Mouse (Mus musculus) heart, embryonic 13.5 days (tissue): Measurements from ENCODE around the gene Hoxd10. TPM values are rescaled to one million over a fixed set of nuclear protein-coding genes. Genes with fewer than 3 reads are reported as not detected.
A peak's percentile ranks its signal among the peaks of the same experiment; 100 is the strongest.

Source experiments
- ATAC-seq: fragments of 200-750 bp; cut with Nextera tagmentation; 2 replicates; pipeline ENCODE4 v1.8.0; 2017; ENCODE audit warnings: moderate TSS enrichment; ENCODE audit not compliant: insufficient number of reproducible peaks, low FRiP score, low TSS enrichment; ENCODE audit errors: extremely low read depth
- H3K27ac ChIP-seq: fragments of 300-500 bp; sonication (generic); replicated peaks from 2 replicates; pipeline ENCODE4 v1.5.1; 2015; ENCODE audit warnings: moderate library complexity, mild to moderate bottlenecking, inconsistent platforms
- H3K27me3 ChIP-seq: fragments of 300-500 bp; sonication (generic); replicated peaks from 2 replicates; pipeline ENCODE4 v1.6.1; 2015; ENCODE audit warnings: mild to moderate bottlenecking, inconsistent platforms
- H3K36me3 ChIP-seq: fragments of 300-500 bp; sonication (generic); 2 replicates; pipeline ENCODE4 v1.6.1; 2015; ENCODE audit warnings: mild to moderate bottlenecking, inconsistent platforms
- H3K4me1 ChIP-seq: fragments of 300-500 bp; sonication (generic); 2 replicates; pipeline ENCODE4 v1.6.1; 2015; ENCODE audit warnings: inconsistent platforms
- H3K4me2 ChIP-seq: fragments of 300-500 bp; sonication (generic); 2 replicates; pipeline ENCODE4 v1.6.1; 2015; ENCODE audit warnings: inconsistent platforms, mild to moderate bottlenecking, moderate library complexity
- H3K4me3 ChIP-seq: fragments of 300-500 bp; sonication (generic); 2 replicates; pipeline ENCODE4 v1.5.1; 2015; ENCODE audit warnings: moderate library complexity, mild to moderate bottlenecking, inconsistent platforms
- H3K9ac ChIP-seq: fragments of 300-500 bp; sonication (generic); 2 replicates; pipeline ENCODE4 v1.6.1; 2015; ENCODE audit warnings: inconsistent platforms, mild to moderate bottlenecking, moderate library complexity
- H3K9me3 ChIP-seq: fragments of 300-500 bp; sonication (generic); 2 replicates; pipeline ENCODE4 v1.6.1; 2016; ENCODE audit warnings: inconsistent platforms
- WGBS: fragments of 180-500 bp; shearing (Covaris S2); methylation state at CpG from one replicate; pipeline ENCODE4 v1.1.7; 2015; ENCODE audit warnings: mixed read lengths; 5-methylcytosine and 5-hydroxymethylcytosine counted together
- polyA plus RNA-seq: library from polyadenylated mRNA; unstranded; fragments of >200 nt; fragmentation: Nextera tagmentation; extraction: Ambion mirVana; gene quantifications from 2 replicates; pipeline ENCODE4 v1.2.1, GENCODE M21; 2015

Gene Hoxd10
- polyA plus RNA-seq, 1 experiment from 2014 or later, result 0.08 TPM

- H3K4me3 ChIP-seq, result peak overlapping the region; percentile 18; the same call in 1 of the 2 replicates
- peaks cover 18% of the 10 kb centered on the region for H3K4me1 ChIP-seq
- no peaks in the 10 kb centered on the region for H3K36me3 ChIP-seq
- 3% methylated on average over 62 of the region's 62 CpGs for WGBS
- H3K4me2 ChIP-seq, result peak overlapping the region; percentile 21
- ATAC-seq, result no peak
- H3K27ac ChIP-seq, result no peak overlapping the region
- H3K9ac ChIP-seq, result no peak overlapping the region
- peaks cover 91% of the 10 kb centered on the region for H3K27me3 ChIP-seq
- H3K9me3 ChIP-seq, result no peaks in the 10 kb centered on the region
Measured at GRCm38 (mm10) chr2:74657251-74658023, 34.3 kb upstream of the Hoxd10 start.

DNA sequence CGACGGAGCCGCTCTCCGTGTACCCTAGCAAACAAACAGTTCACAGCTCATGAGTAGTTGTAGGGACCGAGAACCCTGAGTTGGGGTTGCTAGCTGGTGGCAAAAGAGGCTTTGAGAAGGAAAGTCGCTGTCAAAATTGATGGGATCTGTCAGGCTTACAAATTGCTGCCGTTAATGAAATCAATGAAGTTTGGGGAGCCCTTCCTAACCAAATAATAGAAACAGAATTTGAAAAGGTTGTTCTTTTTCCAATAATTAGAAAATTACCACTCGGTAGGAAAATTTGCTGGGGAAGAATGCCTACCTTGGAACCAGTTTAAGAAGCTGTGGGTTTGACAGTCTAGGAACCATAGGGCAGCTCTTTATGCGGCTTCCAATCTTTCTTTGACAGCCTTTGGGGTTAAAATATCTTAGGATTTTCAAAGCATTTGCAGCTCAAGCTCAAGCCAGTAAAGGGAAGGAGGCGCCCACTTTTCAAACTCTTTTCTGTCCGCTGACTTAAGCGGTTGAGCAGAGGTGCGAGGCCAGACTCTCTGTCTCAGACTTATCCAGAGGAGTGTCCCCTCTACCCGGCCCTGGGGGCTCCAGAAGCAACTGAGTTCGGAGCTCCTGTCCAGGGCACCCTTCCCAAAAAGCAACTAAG lies 33.6 kb upstream of the Hoxd10 start:
- peak overlapping the region; percentile 18; the same call in 1 of the 2 replicates for H3K4me3 ChIP-seq
- H3K27me3 ChIP-seq, result peaks cover 95% of the 10 kb centered on the region
- no peaks in the 10 kb centered on the region for H3K36me3 ChIP-seq
- no peak overlapping the region for H3K27ac ChIP-seq
- 2% methylated on average over 15 of the region's 15 CpGs for WGBS
- ATAC-seq, result no peak
- peaks cover 18% of the 10 kb centered on the region for H3K4me1 ChIP-seq
- peak overlapping the region; percentile 21; the same call in 1 of the 2 replicates for H3K4me2 ChIP-seq
- H3K9me3 ChIP-seq, result no peaks in the 10 kb centered on the region
- H3K9ac ChIP-seq, result no peak overlapping the region

GRCm38 (mm10) chr2:74658667-74659371 lies 32.9 kb upstream of the Hoxd10 start:
- H3K9ac ChIP-seq, result no peak overlapping the region
- H3K9me3 ChIP-seq, result no peaks in the 10 kb centered on the region
- H3K27ac ChIP-seq, result no peak overlapping the region
- WGBS, result 2% methylated on average over 47 of the region's 47 CpGs
- no peaks in the 10 kb centered on the region for H3K36me3 ChIP-seq
- ATAC-seq, result no peak
- peaks cover 99% of the 10 kb centered on the region for H3K27me3 ChIP-seq
- no peak overlapping the region for H3K4me3 ChIP-seq
- H3K4me2 ChIP-seq, result no peak overlapping the region
- peaks cover 18% of the 10 kb centered on the region for H3K4me1 ChIP-seq

- ATAC-seq, result no peak
Measured at GRCm38 (mm10) chr2:74659507-74660005, 32.2 kb upstream of the Hoxd10 start, which contains the start of gene Evx2. Evx2 (minus strand) TSS chr2:74659557.

GRCm38 (mm10) chr2:74660421-74661375 lies 31.0 kb upstream of the Hoxd10 start:
- H3K4me1 ChIP-seq, result peaks cover 16% of the 10 kb centered on the region
- 4% methylated on average over 30 of the region's 30 CpGs for WGBS
- H3K27me3 ChIP-seq, result peaks cover 99% of the 10 kb centered on the region
- H3K4me2 ChIP-seq, result no peak overlapping the region
- H3K36me3 ChIP-seq, result no peaks in the 10 kb centered on the region
- no peak overlapping the region for H3K27ac ChIP-seq
- no peak for ATAC-seq
- no peaks in the 10 kb centered on the region for H3K9me3 ChIP-seq
- no peak overlapping the region for H3K9ac ChIP-seq
- no peak overlapping the region for H3K4me3 ChIP-seq

More at GRCm38 (mm10) chr2:74659507-74660005, 32.2 kb upstream of the Hoxd10 start, which contains the start of gene Evx2:
- no peak within 1 kb of the TSS for H3K27ac ChIP-seq
- no peaks in the 10 kb centered on the region for H3K9me3 ChIP-seq
- peaks cover 99% of the 10 kb centered on the region for H3K27me3 ChIP-seq
- H3K4me3 ChIP-seq, result no peak within 1 kb of the TSS
- WGBS, result 2% methylated on average over 28 of the region's 28 CpGs
- H3K36me3 ChIP-seq, result no peaks in the 10 kb centered on the region
- no peak within 1 kb of the TSS for H3K9ac ChIP-seq
- H3K4me1 ChIP-seq, result peaks cover 18% of the 10 kb centered on the region
- H3K4me2 ChIP-seq, result no peak within 1 kb of the TSS

DNA sequence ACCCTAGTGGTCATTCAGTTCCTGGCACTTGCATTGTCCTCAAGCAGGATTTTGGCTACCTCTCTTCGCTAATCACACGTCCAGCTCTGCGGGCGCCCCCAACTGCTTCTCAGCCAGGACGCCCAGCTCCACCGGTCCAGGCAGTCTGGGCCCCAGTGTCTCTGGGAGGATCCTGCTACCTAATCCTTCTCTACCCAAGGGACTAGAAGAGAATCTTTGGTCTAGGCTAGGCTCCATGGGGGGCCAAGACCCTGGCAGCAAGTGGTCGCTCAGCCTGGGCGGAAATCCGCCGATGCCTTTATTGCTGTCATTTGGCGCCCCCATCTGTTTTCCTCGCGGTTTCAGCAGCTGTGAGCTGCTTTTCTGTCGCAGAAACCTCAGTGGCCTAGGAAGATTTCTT lies 30.0 kb upstream of the Hoxd10 start:
- Histone ChIP-seq H3K9me3 (no peaks in the 10 kb centered on the region), H3K4me3 (peak overlapping the region; percentile 36), H3K27ac (no peak overlapping the region), H3K27me3 (peaks cover 99% of the 10 kb centered on the region), H3K9ac (no peak overlapping the region), H3K4me2 (peak overlapping the region; percentile 63), H3K4me1 (peaks cover 11% of the 10 kb centered on the region), H3K36me3 (no peaks in the 10 kb centered on the region)
- no peak for ATAC-seq
- under 1% methylated on average over 14 of the region's 14 CpGs for WGBS

- Histone ChIP-seq H3K27ac (no peak overlapping the region), H3K9ac (no peak overlapping the region), H3K4me2 (no peak overlapping the region), H3K9me3 (no peaks in the 10 kb centered on the region), H3K4me1 (peaks cover 12% of the 10 kb centered on the region), H3K36me3 (no peaks in the 10 kb centered on the region), H3K27me3 (peaks cover 100% of the 10 kb centered on the region), H3K4me3 (no peak overlapping the region)
- ATAC-seq, result no peak
- 3% methylated on average over 18 of the region's 18 CpGs for WGBS
Measured at GRCm38 (mm10) chr2:74663291-74663925, 28.3 kb upstream of the Hoxd10 start.

DNA sequence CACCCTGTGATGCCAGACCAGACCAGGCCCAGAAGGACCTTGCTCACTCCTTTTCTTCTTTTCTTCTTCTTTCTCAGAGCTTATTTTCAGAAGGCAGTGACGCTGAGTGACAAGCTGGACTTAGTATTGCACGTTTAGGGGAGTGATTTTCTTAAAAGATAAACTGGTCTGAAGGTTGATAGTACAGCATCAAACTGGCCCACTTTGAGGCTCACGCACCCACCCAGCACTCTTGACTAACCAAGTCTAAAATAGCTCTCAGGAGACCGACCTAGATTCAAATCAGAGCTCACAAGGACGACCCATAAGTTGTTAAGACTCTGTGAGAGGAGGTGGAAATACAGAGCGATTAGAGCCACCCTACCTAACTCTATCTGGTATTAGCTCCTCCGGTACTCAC lies 25.3 kb upstream of the Hoxd10 start:
- Histone ChIP-seq H3K9ac (no peak overlapping the region), H3K4me1 (peaks cover 16% of the 10 kb centered on the region), H3K36me3 (no peaks in the 10 kb centered on the region), H3K9me3 (no peaks in the 10 kb centered on the region), H3K4me2 (no peak overlapping the region), H3K4me3 (no peak overlapping the region), H3K27ac (no peak overlapping the region), H3K27me3 (peaks cover 99% of the 10 kb centered on the region)
- no peak for ATAC-seq
- WGBS, result 4% methylated on average over 7 of the region's 7 CpGs

DNA sequence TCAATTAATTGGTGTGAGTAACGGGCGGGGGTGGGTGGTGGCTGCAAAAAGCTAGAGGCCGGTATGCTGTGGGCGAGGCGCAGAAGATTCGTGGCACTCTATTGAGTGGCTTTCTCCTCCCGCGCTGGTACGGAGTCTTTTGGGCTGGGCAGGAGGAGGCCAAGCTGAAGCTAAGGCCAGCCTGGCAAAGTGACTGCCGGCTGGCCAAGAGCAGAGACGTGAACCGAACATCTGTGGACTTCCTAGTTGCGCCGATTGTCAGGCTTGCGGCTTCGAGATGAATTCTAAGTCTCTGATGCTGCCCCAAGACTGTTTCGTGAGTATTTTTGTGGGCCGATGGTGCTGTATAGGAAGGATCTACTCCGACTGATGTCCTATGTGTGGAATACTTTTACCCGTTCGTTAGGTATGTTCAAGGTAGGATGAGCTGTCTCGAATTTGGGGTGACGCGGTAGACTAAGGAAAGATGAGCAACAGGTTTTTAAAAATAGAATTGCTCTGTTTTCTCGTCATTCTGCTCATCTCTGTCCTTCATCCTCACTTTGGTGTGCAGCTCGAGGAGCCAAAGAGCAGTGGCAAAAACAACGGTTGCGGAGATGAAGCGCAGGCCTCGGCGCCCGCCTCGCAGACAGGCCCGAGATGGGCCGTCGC lies 24.4 kb upstream of the Hoxd10 start:
- Histone ChIP-seq H3K36me3 (no peaks in the 10 kb centered on the region), H3K4me2 (peak overlapping the region; percentile 76), H3K27me3 (peaks cover 99% of the 10 kb centered on the region), H3K27ac (no peak overlapping the region), H3K4me1 (peaks cover 12% of the 10 kb centered on the region), H3K9me3 (no peaks in the 10 kb centered on the region), H3K9ac (no peak overlapping the region), H3K4me3 (peak overlapping the region; percentile 55)
- ATAC-seq, result no peak
- 3% methylated on average over 36 of the region's 36 CpGs for WGBS
